Mouse (Mus musculus): ENCODE results near the gene Chrna9. TPM values are rescaled to one million over a fixed set of nuclear protein-coding genes. Genes with fewer than 3 reads are reported as not detected.

Chrna9 gene
- total and polyA plus RNA-seq, 3 experiments = 0.16 TPM; not detected in 2

DNA sequence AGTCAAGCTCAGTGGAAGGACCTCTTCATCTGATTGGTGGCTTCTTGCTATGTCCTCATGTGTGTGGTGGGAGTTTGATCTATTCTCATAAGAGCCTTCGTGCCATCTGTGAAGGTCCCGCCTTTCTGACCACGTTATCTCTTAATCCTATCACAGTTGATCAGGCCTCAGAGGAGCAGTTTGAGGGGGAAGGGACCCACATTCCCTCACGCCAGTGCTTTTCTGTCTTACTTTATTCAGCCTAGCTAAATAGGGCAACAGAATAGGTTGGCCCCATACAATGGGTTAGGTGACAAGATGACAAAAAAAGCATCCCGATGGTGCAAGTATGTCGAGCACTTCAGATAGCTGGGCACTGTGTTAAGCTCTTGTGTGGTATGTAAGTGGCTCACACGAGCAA, 39.0 kb upstream of the Chrna9 start:
- no peaks in the 10 kb centered on the region for H3K9me3 ChIP-seq (replicated peaks)
- peaks cover 21% of the 10 kb centered on the region for H3K27me3 ChIP-seq (ENCODE audit: insufficient read depth, low read length)
- TF ChIP-seq CTCF (IDR thresholded peaks at IDR 0.05; ENCODE audit: low read depth, low read length) = no peak
- TF ChIP-seq GATA2 (IDR thresholded peaks at IDR 0.05; ENCODE audit: borderline replicate concordance, low read depth, low read length) = no peak
- TF ChIP-seq TAL1 (conservative IDR thresholded peaks at IDR 0.05; ENCODE audit: low read depth, low read length) = no peak
- no peak for TF ChIP-seq POLR2AphosphoS5 (IDR thresholded peaks at IDR 0.05; ENCODE audit: insufficient replicate concordance, low read depth, low read length)
- TF ChIP-seq GATA1 (IDR thresholded peaks at IDR 0.05; ENCODE audit: borderline replicate concordance, low read length) = no peak
- ATAC-seq (ENCODE audit: extremely low read depth, insufficient number of reproducible peaks, low FRiP score, poor library complexity, severe bottlenecking) (peak; percentile 22; the same call in 1 of the 2 replicates), DNase-seq (ENCODE audit: low spot score) (peak; percentile 8)
- no peaks in the 10 kb centered on the region for H3K36me3 ChIP-seq (replicated peaks)
- H3K4me1 ChIP-seq (ENCODE audit: insufficient read depth, low read depth, low read length) = peaks cover 24% of the 10 kb centered on the region
- no peak overlapping the region for H3K4me3 ChIP-seq (ENCODE audit: low read depth, low read length)

GRCm38 (mm10) chr5:65897731-65898130, 37.0 kb upstream of the Chrna9 start:
- peaks cover 10% of the 10 kb centered on the region for H3K27me3 ChIP-seq (ENCODE audit: insufficient read depth, low read length)
- peaks cover 36% of the 10 kb centered on the region for H3K4me1 ChIP-seq (ENCODE audit: insufficient read depth, low read depth, low read length)
- no peak overlapping the region for H3K4me3 ChIP-seq (ENCODE audit: low read depth, low read length)
- DNase-seq (ENCODE audit: low spot score) (no peak), ATAC-seq (ENCODE audit: extremely low read depth, insufficient number of reproducible peaks, low FRiP score, poor library complexity, severe bottlenecking) (no peak)
- TF ChIP-seq TAL1 (conservative IDR thresholded peaks at IDR 0.05; ENCODE audit: low read depth, low read length) (no peak), GATA2 (IDR thresholded peaks at IDR 0.05; ENCODE audit: borderline replicate concordance, low read depth, low read length) (no peak), CTCF (IDR thresholded peaks at IDR 0.05; ENCODE audit: low read depth, low read length) (no peak), POLR2AphosphoS5 (IDR thresholded peaks at IDR 0.05; ENCODE audit: insufficient replicate concordance, low read depth, low read length) (no peak), GATA1 (IDR thresholded peaks at IDR 0.05; ENCODE audit: borderline replicate concordance, low read length) (no peak)
- H3K9me3 ChIP-seq (replicated peaks) = no peaks in the 10 kb centered on the region
- H3K36me3 ChIP-seq (replicated peaks) = no peaks in the 10 kb centered on the region

DNA sequence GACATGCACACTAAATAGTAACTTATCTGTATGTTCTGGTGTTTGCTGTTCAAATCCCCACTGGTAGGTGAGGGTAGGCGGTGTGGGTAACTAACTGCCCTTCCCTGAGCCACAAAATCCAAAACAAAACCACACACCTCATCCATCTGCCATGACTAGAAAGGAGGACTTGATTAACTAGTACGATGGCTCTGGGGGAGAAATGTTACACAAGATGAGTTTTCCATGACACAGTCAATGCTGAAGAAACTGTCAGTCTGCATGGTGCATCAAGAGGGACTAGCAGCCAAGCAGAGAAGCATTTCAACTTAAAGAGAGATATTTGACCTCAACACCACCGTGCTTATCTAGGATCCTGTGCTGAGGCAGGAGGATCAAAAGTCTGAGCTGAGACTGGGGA, 36.0 kb upstream of the Chrna9 start:
- ATAC-seq (ENCODE audit: extremely low read depth, insufficient number of reproducible peaks, low FRiP score, poor library complexity, severe bottlenecking) (no peak), DNase-seq (ENCODE audit: low spot score) (no peak)
- TF ChIP-seq GATA1 (IDR thresholded peaks at IDR 0.05; ENCODE audit: borderline replicate concordance, low read length) (no peak), POLR2AphosphoS5 (IDR thresholded peaks at IDR 0.05; ENCODE audit: insufficient replicate concordance, low read depth, low read length) (no peak)
- Histone ChIP-seq H3K27me3 (ENCODE audit: insufficient read depth, low read length) (peaks cover 10% of the 10 kb centered on the region; the same call in 1 of the 2 replicates), H3K36me3 (replicated peaks) (no peaks in the 10 kb centered on the region), H3K4me3 (ENCODE audit: low read depth, low read length) (no peak overlapping the region), H3K9me3 (replicated peaks) (peaks cover 6% of the 10 kb centered on the region; the same call in 1 of the 2 replicates), H3K4me1 (ENCODE audit: insufficient read depth, low read depth, low read length) (peaks cover 36% of the 10 kb centered on the region)

GRCm38 (mm10) chr5:65900113-65900512, 34.6 kb upstream of the Chrna9 start:
- TF ChIP-seq CTCF (IDR thresholded peaks at IDR 0.05; ENCODE audit: low read depth, low read length) = no peak
- no peak for TF ChIP-seq GATA2 (IDR thresholded peaks at IDR 0.05; ENCODE audit: borderline replicate concordance, low read depth, low read length)
- no peak for TF ChIP-seq POLR2AphosphoS5 (IDR thresholded peaks at IDR 0.05; ENCODE audit: insufficient replicate concordance, low read depth, low read length)
- TF ChIP-seq TAL1 (conservative IDR thresholded peaks at IDR 0.05; ENCODE audit: low read depth, low read length) = no peak
- TF ChIP-seq GATA1 (IDR thresholded peaks at IDR 0.05; ENCODE audit: borderline replicate concordance, low read length) = no peak
- Histone ChIP-seq H3K36me3 (replicated peaks) (no peaks in the 10 kb centered on the region), H3K9me3 (replicated peaks) (peaks cover 6% of the 10 kb centered on the region; the same call in 1 of the 2 replicates), H3K4me1 (ENCODE audit: insufficient read depth, low read depth, low read length) (peaks cover 32% of the 10 kb centered on the region), H3K27me3 (ENCODE audit: insufficient read depth, low read length) (peaks cover 5% of the 10 kb centered on the region; the same call in 1 of the 2 replicates), H3K4me3 (ENCODE audit: low read depth, low read length) (no peak overlapping the region)
- DNase-seq (ENCODE audit: low spot score) = no peak
- no peak for ATAC-seq (ENCODE audit: extremely low read depth, insufficient number of reproducible peaks, low FRiP score, poor library complexity, severe bottlenecking)

GRCm38 (mm10) chr5:65900862-65901265, 33.9 kb upstream of the Chrna9 start:
- no peak overlapping the region; the same call in 1 of the 2 replicates for H3K4me3 ChIP-seq (ENCODE audit: low read depth, low read length)
- H3K36me3 ChIP-seq (replicated peaks) = no peaks in the 10 kb centered on the region
- peaks cover 25% of the 10 kb centered on the region for H3K4me1 ChIP-seq (ENCODE audit: insufficient read depth, low read depth, low read length)
- DNase-seq (ENCODE audit: low spot score) (peak; percentile 34), ATAC-seq (ENCODE audit: extremely low read depth, insufficient number of reproducible peaks, low FRiP score, poor library complexity, severe bottlenecking) (peak; percentile 79)
- TF ChIP-seq POLR2AphosphoS5 (IDR thresholded peaks at IDR 0.05; ENCODE audit: insufficient replicate concordance, low read depth, low read length) = no peak
- no peak for TF ChIP-seq GATA1 (IDR thresholded peaks at IDR 0.05; ENCODE audit: borderline replicate concordance, low read length)
- no peak for TF ChIP-seq TAL1 (conservative IDR thresholded peaks at IDR 0.05; ENCODE audit: low read depth, low read length)
- no peak for TF ChIP-seq CTCF (IDR thresholded peaks at IDR 0.05; ENCODE audit: low read depth, low read length)
- no peak for TF ChIP-seq GATA2 (IDR thresholded peaks at IDR 0.05; ENCODE audit: borderline replicate concordance, low read depth, low read length)
- peaks cover 5% of the 10 kb centered on the region; the same call in 1 of the 2 replicates for H3K27me3 ChIP-seq (ENCODE audit: insufficient read depth, low read length)
- peaks cover 6% of the 10 kb centered on the region; the same call in 1 of the 2 replicates for H3K9me3 ChIP-seq (replicated peaks)

DNA sequence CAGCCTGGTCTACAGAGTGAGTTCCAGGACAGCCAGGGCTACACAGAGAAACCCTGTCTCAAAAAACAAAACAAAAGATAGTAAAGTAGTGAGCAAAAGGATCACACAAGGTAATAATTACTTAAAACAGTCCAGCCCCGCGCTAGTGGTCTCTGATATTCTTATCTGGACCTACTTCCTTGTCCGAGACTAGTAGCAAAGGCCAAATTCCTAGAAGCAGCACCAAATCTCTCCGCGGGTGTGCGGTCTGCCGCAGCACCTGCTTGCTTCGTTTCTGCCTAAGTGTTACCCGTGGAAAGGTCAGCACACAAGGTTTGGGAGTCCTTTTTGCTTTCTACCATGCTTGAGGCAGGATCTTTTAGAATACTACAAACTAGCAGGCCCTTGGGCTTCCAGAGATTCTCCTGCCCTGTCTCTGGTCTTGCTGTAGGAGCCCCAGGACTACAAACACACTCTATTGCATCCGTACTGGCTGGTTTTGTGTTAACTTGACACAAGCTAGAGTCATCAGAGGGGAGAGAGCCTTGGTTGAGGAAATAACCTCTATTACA, 32.8 kb upstream of the Chrna9 start:
- Histone ChIP-seq H3K4me1 (ENCODE audit: insufficient read depth, low read depth, low read length) (peaks cover 21% of the 10 kb centered on the region), H3K4me3 (ENCODE audit: low read depth, low read length) (no peak overlapping the region), H3K9me3 (replicated peaks) (peaks cover 6% of the 10 kb centered on the region; the same call in 1 of the 2 replicates), H3K27me3 (ENCODE audit: insufficient read depth, low read length) (peaks cover 5% of the 10 kb centered on the region; the same call in 1 of the 2 replicates), H3K36me3 (replicated peaks) (no peaks in the 10 kb centered on the region)
- DNase-seq (ENCODE audit: low spot score) = no peak
- no peak for TF ChIP-seq GATA2 (IDR thresholded peaks at IDR 0.05; ENCODE audit: borderline replicate concordance, low read depth, low read length)
- TF ChIP-seq GATA1 (IDR thresholded peaks at IDR 0.05; ENCODE audit: borderline replicate concordance, low read length) = no peak
- TF ChIP-seq CTCF (IDR thresholded peaks at IDR 0.05; ENCODE audit: low read depth, low read length) = no peak
- TF ChIP-seq TAL1 (conservative IDR thresholded peaks at IDR 0.05; ENCODE audit: low read depth, low read length) = no peak
- TF ChIP-seq POLR2AphosphoS5 (IDR thresholded peaks at IDR 0.05; ENCODE audit: insufficient replicate concordance, low read depth, low read length) = no peak
- 0 out of 2 replicates have a peak, but pooled peaks have one; percentile 28 for ATAC-seq (ENCODE audit: extremely low read depth, insufficient number of reproducible peaks, low FRiP score, poor library complexity, severe bottlenecking)

All from G1E (cell line).